Mouse (Mus musculus): ENCODE results near the gene Dlx6. TPM values are rescaled to one million over a fixed set of nuclear protein-coding genes. Genes with fewer than 3 reads are reported as not detected.

Dlx6 gene
- polyA plus RNA-seq, 1 experiment from 2014 or later: not detected

DNA sequence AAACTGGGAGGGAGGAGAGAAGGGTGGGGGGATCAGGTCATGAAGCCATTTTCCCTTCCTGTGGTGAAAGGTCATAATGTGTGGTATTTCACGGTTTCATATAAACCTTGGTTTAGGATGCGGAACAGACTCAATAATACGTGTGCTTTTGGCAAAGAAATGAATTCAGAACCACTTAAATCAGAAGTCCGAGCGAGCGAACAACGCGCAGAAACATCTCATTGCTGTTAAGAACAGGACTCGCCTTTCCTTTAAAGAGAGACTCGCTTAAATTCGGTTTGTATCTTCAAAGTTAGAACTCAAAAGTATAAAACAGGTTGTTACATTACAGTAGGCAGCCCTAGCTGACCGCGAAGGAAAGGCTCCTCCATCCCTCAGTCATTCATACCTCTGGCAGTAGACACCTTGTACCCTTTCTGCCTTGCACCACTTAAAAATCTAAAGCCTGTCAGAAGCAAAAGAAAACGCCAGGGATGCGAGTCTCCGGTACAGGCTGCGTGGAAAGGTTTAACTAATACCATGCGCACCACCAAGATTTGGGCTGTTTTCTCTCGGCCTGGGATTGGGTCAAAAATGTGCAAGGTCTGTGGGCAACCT lies 10.4 kb downstream of the Dlx6 start:
- Histone ChIP-seq H3K4me2 (ENCODE audit: low read depth, low read length) (no peak overlapping the region), H3K27ac (ENCODE audit: low read length) (no peak overlapping the region), H3K4me3 (ENCODE audit: low read length) (no peak overlapping the region), H3K4me1 (ENCODE audit: control insufficient read depth, insufficient read depth, low read length) (peaks cover 8% of the 10 kb centered on the region), H3K36me3 (ENCODE audit: control insufficient read depth, insufficient read depth) (no peaks in the 10 kb centered on the region), H3K9me3 (replicated peaks; ENCODE audit: control insufficient read depth, low read length) (no peaks in the 10 kb centered on the region), H3K9ac (ENCODE audit: low read length) (no peak overlapping the region), H3K27me3 (ENCODE audit: control insufficient read depth, insufficient read depth, low read length) (peaks cover 90% of the 10 kb centered on the region)
- ATAC-seq (replicated peaks; ENCODE audit: extremely low read depth, insufficient read depth, low FRiP score): no peak
- 3% methylated on average over 19 of the region's 19 CpGs for WGBS

DNA sequence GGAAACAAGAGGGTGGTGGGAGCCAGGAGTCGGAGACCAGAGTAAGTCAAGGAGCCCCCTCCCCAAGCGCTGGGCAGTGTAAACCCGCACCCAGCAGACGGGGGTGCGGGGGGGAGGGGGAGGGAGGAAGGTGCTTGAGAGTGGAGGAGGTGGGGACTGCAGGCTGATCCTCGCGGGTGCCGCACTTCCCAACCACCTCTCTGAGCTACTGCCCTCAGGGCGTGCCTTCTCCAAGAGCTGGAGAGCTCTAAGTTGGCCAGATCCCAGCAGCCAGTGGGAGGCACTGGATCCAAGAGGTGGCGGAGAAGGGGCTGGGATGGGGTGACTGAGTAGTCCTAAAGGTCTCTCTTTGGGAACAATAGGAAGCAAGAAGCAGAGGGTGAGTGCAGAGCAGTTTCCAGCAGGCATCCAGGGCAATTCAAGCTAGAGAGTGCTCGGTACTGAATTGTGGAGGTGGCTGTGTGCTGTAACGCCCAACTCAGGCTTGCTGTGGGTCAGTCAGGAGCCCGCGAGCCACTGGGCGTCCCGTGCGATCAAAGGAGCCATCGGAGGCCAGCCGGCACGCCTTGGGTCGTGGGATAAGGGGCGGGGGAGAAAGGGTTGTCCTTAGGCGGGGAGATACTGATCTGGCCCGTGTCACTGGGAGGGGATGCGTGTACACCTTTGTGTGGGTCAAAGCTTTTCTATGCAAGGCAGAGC lies 11.1 kb downstream of the Dlx6 start:
- H3K4me1 ChIP-seq (ENCODE audit: control insufficient read depth, insufficient read depth, low read length): peaks cover 8% of the 10 kb centered on the region
- WGBS: 2% methylated on average over 25 of the region's 25 CpGs
- H3K4me3 ChIP-seq (ENCODE audit: low read length): no peak overlapping the region
- no peaks in the 10 kb centered on the region for H3K9me3 ChIP-seq (replicated peaks; ENCODE audit: control insufficient read depth, low read length)
- no peak overlapping the region for H3K27ac ChIP-seq (ENCODE audit: low read length)
- no peak overlapping the region for H3K4me2 ChIP-seq (ENCODE audit: low read depth, low read length)
- no peaks in the 10 kb centered on the region for H3K36me3 ChIP-seq (ENCODE audit: control insufficient read depth, insufficient read depth)
- no peak for ATAC-seq (replicated peaks; ENCODE audit: extremely low read depth, insufficient read depth, low FRiP score)
- no peak overlapping the region for H3K9ac ChIP-seq (ENCODE audit: low read length)
- peaks cover 92% of the 10 kb centered on the region for H3K27me3 ChIP-seq (ENCODE audit: control insufficient read depth, insufficient read depth, low read length)

DNA sequence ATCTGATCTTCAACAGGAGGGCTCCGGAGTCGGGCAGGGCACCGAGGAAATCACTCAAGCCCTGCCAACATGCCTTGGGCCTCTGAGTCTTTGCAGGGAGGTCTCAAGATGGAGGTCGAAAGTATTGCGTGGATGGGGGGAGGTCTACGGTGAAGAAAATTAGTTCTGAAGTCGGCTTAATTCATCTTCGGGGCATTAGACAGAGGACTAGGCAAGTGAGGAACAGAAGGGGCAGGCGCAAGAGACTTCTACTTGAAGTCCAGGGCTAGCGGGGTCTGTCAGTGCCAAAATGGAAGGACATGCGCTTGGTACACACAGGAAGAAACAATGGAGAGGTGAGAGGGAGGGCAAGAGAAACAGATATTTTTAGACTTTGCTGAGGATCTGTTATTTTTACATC lies 12.0 kb downstream of the Dlx6 start:
- peaks cover 8% of the 10 kb centered on the region for H3K4me1 ChIP-seq (ENCODE audit: control insufficient read depth, insufficient read depth, low read length)
- H3K4me2 ChIP-seq (ENCODE audit: low read depth, low read length): no peak overlapping the region
- WGBS: 3% methylated on average over 11 of the region's 11 CpGs
- H3K27ac ChIP-seq (ENCODE audit: low read length): no peak overlapping the region
- H3K4me3 ChIP-seq (ENCODE audit: low read length): peak overlapping the region; percentile 16; the same call in 1 of the 2 replicates
- H3K27me3 ChIP-seq (ENCODE audit: control insufficient read depth, insufficient read depth, low read length): peaks cover 89% of the 10 kb centered on the region
- no peaks in the 10 kb centered on the region for H3K9me3 ChIP-seq (replicated peaks; ENCODE audit: control insufficient read depth, low read length)
- no peaks in the 10 kb centered on the region for H3K36me3 ChIP-seq (ENCODE audit: control insufficient read depth, insufficient read depth)
- ATAC-seq (replicated peaks; ENCODE audit: extremely low read depth, insufficient read depth, low FRiP score): no peak
- H3K9ac ChIP-seq (ENCODE audit: low read length): no peak overlapping the region

DNA sequence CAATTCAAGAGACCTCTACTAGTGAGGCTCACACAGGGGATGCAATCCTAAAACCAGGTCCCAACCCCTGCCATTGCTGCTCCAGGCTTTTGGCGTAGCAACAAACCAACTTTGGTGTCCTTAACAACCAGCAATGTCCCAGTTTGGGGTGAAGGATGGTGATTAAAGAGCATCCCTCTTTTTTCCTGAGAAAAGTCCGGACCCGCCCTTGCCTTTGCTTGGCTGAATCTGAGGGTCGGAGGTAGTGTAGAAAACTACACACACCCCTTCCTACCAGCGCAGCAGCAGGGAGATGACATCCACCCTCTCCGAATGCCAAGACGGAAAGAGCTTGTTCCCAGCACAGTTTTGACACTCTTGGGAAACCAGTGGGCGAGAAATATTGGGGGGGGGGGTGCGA lies 12.5 kb downstream of the Dlx6 start:
- no peak overlapping the region for H3K27ac ChIP-seq (ENCODE audit: low read length)
- no peak overlapping the region for H3K4me2 ChIP-seq (ENCODE audit: low read depth, low read length)
- H3K36me3 ChIP-seq (ENCODE audit: control insufficient read depth, insufficient read depth): no peaks in the 10 kb centered on the region
- H3K4me3 ChIP-seq (ENCODE audit: low read length): no peak overlapping the region
- H3K9me3 ChIP-seq (replicated peaks; ENCODE audit: control insufficient read depth, low read length): no peaks in the 10 kb centered on the region
- peaks cover 88% of the 10 kb centered on the region for H3K27me3 ChIP-seq (ENCODE audit: control insufficient read depth, insufficient read depth, low read length)
- H3K4me1 ChIP-seq (ENCODE audit: control insufficient read depth, insufficient read depth, low read length): peaks cover 8% of the 10 kb centered on the region
- no peak for ATAC-seq (replicated peaks; ENCODE audit: extremely low read depth, insufficient read depth, low FRiP score)
- WGBS: 10% methylated on average over 9 of the region's 9 CpGs
- no peak overlapping the region for H3K9ac ChIP-seq (ENCODE audit: low read length)

DNA sequence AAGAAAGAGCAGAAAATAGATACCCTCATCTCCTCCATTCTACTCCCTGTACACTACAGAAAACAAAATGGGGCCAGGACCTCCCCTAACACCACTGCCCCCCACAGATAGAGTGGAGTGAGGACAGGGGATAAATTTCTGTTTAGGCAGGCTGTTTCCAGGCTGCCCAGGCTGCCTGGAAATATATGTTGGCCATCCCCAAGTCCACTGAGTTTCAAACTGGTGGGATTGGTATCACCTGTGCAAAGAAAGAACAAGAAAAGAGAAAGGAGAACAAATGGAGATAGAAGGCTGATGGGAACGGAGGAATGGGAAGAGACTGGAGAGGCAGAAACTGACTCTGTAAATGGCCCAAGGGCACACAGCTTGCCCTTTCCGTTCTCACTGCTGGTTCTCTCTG lies 13.1 kb downstream of the Dlx6 start:
- Histone ChIP-seq H3K4me1 (ENCODE audit: control insufficient read depth, insufficient read depth, low read length) (peaks cover 11% of the 10 kb centered on the region), H3K9ac (ENCODE audit: low read length) (no peak overlapping the region), H3K27ac (ENCODE audit: low read length) (no peak overlapping the region), H3K4me2 (ENCODE audit: low read depth, low read length) (no peak overlapping the region), H3K27me3 (ENCODE audit: control insufficient read depth, insufficient read depth, low read length) (peaks cover 87% of the 10 kb centered on the region), H3K9me3 (replicated peaks; ENCODE audit: control insufficient read depth, low read length) (no peaks in the 10 kb centered on the region), H3K4me3 (ENCODE audit: low read length) (no peak overlapping the region), H3K36me3 (ENCODE audit: control insufficient read depth, insufficient read depth) (no peaks in the 10 kb centered on the region)
- WGBS: 14% methylated on average over 2 of the region's 2 CpGs
- ATAC-seq (replicated peaks; ENCODE audit: extremely low read depth, insufficient read depth, low FRiP score): no peak

DNA sequence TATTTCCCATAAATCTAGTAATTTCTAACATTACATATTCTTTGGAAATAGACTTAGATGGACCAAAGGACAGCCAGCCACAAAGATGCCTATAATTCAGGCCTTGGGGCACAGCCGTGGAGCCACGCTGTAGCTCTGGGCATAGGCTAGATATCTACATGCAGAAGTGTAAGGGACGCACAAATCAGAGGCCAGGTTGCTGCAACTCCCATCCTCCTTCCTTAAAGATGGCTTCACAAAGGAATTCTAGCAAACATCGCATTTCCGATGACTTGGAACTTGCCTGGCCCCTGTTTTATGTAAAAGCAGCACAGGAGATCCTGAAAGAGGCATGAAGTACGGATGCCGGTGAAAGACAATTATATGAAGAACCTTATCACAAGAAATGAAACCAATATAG lies 13.6 kb downstream of the Dlx6 start:
- H3K27me3 ChIP-seq (ENCODE audit: control insufficient read depth, insufficient read depth, low read length): peaks cover 88% of the 10 kb centered on the region
- no peak overlapping the region for H3K4me3 ChIP-seq (ENCODE audit: low read length)
- no peak overlapping the region for H3K9ac ChIP-seq (ENCODE audit: low read length)
- 18% methylated on average over 7 of the region's 7 CpGs for WGBS
- no peaks in the 10 kb centered on the region for H3K36me3 ChIP-seq (ENCODE audit: control insufficient read depth, insufficient read depth)
- ATAC-seq (replicated peaks; ENCODE audit: extremely low read depth, insufficient read depth, low FRiP score): no peak
- no peak overlapping the region for H3K27ac ChIP-seq (ENCODE audit: low read length)
- H3K4me2 ChIP-seq (ENCODE audit: low read depth, low read length): no peak overlapping the region
- peaks cover 14% of the 10 kb centered on the region for H3K4me1 ChIP-seq (ENCODE audit: control insufficient read depth, insufficient read depth, low read length)
- no peaks in the 10 kb centered on the region for H3K9me3 ChIP-seq (replicated peaks; ENCODE audit: control insufficient read depth, low read length)

DNA sequence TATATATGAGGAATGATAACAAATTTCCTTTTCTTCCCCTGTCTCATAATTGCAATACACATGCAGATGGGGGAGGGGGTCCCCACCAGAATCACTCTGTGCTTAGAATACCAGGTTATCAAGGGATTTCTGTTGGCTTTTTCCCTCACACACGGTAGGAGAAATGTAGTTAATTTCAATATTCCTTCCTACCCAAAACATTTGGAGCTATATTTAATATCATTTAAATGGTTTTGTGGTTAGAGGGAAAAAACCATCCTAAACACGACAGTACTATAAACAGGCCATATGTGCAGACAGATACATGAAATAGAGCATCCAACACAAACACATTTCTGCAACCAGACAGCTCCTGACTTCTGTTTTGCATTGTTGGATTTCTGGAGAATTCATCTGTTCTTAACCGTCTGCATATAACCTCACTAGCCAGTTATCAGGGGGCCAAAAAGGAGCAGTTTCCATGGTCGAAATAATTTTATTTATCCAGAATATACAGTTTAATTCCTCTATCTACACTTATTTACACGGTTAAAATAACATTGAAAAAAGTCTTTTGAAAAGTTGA lies 14.3 kb downstream of the Dlx6 start:
- Histone ChIP-seq H3K27ac (ENCODE audit: low read length) (no peak overlapping the region), H3K9ac (ENCODE audit: low read length) (no peak overlapping the region), H3K4me3 (ENCODE audit: low read length) (no peak overlapping the region), H3K4me2 (ENCODE audit: low read depth, low read length) (no peak overlapping the region), H3K9me3 (replicated peaks; ENCODE audit: control insufficient read depth, low read length) (no peaks in the 10 kb centered on the region), H3K36me3 (ENCODE audit: control insufficient read depth, insufficient read depth) (no peaks in the 10 kb centered on the region), H3K4me1 (ENCODE audit: control insufficient read depth, insufficient read depth, low read length) (peaks cover 16% of the 10 kb centered on the region), H3K27me3 (ENCODE audit: control insufficient read depth, insufficient read depth, low read length) (peaks cover 86% of the 10 kb centered on the region)
- 18% methylated on average over 5 of the region's 5 CpGs for WGBS
- ATAC-seq (replicated peaks; ENCODE audit: extremely low read depth, insufficient read depth, low FRiP score): no peak

DNA sequence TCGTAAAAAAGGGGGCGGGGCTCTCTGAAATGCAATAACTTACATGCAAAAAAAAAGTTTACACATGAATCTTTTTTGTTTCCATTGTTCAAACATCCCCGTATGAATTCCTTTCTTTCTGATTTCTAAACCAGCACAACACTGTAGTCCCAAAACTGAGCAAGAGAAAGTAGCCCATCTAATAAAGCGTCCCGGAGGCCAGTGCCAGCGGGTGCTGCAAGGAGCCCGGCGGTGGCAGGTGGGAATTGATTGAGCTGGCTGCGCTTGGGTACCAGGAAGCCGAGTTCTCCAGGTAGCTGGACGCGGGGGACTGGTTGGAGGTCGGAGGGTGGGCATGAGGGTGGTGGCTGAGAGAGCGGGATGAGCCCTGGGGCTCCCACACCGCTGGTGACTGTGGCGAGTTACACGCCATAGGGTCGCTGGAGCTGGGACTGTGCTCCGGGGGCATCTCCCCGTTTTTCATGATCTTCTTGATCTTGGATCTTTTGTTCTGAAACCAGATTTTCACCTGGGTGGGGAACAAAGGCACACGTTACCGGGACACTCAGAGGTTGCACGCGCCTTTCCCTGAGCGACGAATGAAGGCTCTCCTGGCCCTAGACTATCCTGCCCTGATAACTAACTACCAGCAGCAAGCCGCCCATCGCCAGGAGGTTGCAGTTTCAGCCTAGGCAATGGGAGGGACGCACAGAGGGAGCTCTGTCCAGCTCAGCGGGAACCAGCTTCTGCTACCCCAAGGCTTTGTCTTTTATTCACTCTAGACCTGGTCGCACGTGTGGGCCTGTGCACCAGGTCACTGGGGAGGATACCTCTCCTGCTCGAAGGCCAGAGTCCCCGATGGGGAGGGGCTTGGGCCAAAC lies 15.1 kb downstream of the Dlx6 start:
- Histone ChIP-seq H3K27me3 (ENCODE audit: control insufficient read depth, insufficient read depth, low read length) (peaks cover 86% of the 10 kb centered on the region), H3K4me3 (ENCODE audit: low read length) (no peak overlapping the region), H3K4me2 (ENCODE audit: low read depth, low read length) (no peak overlapping the region), H3K27ac (ENCODE audit: low read length) (no peak overlapping the region), H3K36me3 (ENCODE audit: control insufficient read depth, insufficient read depth) (no peaks in the 10 kb centered on the region), H3K9me3 (replicated peaks; ENCODE audit: control insufficient read depth, low read length) (no peaks in the 10 kb centered on the region), H3K4me1 (ENCODE audit: control insufficient read depth, insufficient read depth, low read length) (peaks cover 16% of the 10 kb centered on the region), H3K9ac (ENCODE audit: low read length) (no peak overlapping the region)
- WGBS: 12% methylated on average over 34 of the region's 34 CpGs
- no peak for ATAC-seq (replicated peaks; ENCODE audit: extremely low read depth, insufficient read depth, low FRiP score)
